Mouse (Mus musculus) brain, adult 2 months (tissue): ENCODE measurements at regions not wholly inside any gene's neighbourhood (a gene's known extent, or its start where the extent isn't known, plus 50 kb on each side); places are given as distances from the start of the nearest gene placed in this dataset.

Experiments
- DNase-seq: peaks from one replicate; pipeline ENCODE4 v3.0.0; 2011; ENCODE audit warnings: low read depth, low spot score

DNA sequence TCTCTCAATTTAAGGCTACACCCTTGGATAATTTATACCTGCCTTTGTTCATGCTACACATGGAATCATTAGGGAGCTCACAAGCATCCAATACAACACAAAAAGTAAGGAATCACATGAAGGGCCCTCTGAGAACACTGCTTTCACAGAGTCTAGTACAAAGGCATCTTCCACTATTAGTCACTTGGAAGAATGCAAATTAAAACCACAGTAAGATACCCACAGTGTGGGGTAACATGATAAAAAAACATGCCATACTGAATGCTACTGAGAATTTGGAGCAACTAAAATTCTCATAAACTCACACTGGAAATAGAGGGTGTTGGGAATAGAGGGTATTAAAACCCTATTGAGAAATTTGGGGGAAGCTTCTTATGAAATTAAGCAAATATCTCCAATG, 197.6 kb upstream of the Tent5a start:
- no peak for DNase-seq

DNA sequence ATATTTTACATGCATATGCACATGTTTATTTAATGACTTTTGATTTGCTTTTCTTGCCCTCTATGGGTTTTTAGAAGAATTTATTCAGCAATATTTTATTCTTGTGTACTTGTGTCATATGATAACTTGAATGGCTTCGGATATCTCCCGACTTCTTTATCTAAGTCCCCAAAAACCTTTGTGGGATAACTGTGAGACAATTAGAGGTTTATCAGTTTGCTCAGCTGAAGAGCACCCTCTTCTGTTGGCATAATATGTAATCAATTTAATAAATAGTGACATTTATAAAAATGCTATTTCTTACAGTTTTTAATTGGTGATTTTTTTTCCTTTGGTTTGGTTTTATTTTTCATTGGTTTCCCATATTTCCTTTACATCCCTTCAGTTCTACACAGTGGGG, 194.2 kb upstream of the Tent5a start:
- peak; percentile 7 for DNase-seq

DNA sequence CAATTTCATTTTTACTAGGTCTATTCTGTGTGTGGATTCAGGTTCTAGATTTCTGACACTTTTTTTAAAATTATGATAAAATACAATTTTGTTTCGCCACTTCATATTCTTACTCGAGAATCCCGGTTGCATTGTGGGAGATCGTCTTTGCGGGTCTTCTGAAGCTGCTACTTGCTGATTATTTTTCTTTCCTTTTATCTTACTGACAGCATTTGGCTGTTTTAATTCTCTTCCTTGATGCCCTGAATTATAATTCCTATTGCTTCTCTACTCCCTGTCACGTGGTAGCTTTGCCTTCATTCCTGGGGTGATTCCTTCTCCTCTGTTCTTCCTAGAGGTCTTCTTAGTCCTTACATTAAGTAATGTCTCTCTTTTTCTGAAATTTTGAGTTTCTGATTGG, 193.8 kb upstream of the Tent5a start:
- no peak for DNase-seq

DNA sequence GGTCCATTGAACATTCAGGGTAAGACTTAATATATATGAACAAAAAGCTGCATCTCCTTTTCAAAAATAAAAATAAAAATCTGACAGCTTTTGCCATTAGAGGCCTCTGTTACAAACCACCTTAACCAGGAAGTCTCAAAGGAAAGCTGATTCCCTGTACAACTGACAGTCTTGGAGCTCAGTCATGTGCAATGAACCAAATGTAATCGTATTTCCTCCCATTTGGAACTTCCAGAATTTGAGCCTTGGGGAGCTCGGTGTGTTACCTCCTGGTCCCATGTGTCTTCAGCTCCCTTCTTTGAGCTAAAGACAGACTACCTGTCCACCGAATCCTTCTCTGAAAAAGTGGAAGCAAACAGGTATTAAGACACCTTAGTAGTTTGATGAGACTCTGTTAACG, 171.9 kb upstream of the Tent5a start:
- DNase-seq: no peak

DNA sequence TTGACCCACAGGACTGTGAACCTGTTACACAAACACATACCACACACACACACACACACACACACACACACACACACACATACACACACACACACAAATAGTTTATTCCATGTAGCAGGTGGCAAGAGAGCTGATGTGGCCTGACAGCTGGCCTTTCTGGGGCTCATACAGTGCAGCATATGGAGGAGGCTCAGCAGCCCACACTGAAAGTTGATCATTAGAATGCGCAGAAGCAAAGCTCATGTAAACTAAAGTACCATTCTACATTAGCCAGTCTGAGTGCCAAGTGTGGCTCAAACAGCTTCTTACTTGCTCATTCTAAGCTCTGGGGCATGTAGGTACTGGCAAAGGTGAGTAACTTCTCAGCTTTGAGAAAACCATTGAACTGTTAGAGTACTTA, 170.2 kb upstream of the Tent5a start:
- no peak for DNase-seq

DNA sequence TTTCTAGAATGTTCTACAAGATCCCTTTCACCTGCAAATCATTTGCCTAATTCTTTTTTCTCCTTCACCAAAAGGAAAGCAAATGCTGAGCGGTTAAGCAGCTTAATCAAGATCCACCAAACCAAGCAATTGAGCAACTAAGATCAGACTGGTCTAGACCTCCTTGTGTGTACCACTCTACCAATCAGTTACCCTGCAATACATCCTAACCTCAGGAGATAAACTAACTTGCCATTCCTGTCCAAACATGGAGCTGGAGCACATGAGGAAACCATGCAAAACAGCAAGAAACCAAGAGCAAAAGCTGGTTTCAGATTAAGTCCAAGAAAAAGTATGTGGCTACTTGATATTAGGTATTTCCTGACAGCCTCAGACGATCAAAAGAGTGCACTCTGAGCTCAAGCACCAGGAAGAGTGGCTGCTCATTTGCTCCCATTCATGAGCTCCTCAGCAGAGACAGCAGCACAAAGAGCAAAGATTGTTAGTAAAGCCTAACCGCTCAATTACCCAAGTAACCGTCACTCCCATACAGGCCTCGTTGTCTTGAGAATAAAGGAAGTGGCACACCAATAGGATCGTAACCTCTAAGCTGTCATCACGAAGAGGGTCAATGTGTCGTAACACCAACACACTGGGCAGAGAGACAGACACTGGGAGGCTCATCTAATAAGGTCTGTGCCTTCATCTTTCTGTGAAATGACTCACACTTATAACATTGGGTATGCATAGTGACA, 169.5 kb upstream of the Tent5a start:
- DNase-seq: no peak

DNA sequence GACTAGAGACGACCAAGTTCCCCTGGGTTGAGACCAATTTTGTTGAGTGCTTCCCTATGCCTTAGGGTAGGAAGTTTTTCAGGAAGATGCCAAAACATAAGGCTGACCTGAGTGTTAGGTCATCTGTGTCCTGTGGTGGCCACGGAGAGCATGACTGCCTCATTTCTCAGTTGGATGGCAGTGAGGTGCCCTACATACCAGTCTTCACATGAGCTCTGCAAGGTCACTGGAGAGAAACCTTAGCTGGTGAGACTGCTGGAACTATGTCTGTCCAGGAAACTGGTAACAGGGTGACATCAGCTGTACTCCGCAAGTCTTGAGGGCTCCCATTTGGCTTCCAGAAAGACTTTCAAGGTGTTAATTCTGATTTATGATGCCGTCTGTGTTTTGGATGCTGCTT, 167.9 kb upstream of the Tent5a start:
- DNase-seq: no peak

DNA sequence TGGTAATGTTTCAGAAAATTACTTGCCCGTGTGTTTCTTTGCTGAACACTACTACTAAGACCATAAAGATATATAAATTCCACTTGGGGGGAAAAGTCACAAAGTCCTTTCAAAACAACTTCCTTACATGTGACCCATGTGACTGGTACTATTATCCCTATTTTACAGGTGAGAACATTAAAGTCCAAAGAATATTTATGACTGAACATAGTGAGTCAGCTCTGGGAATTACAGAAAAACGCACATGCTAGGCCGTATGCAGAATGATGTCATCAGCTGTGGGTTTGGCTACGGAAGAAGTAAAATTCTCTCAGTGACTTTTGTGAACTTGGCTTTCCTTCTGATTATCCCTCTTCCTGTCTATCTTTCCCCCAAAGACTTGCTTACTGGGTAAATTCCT, 166.6 kb upstream of the Tent5a start:
- DNase-seq: no peak

DNA sequence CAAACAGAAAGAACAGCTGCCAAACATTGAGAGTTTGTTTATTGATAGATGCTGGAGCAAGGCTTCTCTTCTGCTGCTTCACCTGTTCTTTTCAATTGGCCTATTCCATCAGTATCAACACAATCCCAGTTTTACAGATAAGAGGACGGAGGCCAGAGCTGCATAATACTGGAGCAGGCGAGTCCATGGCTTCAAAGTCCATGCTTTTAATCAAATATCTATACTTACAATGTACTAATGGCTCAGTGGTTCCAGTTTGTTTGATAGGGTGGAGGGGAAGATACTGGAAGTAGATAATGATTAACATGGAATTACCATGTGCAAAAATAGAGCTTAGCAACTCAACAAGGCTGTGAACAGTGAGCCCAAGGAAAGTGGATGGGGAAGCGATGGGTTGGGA, 163.2 kb upstream of the Tent5a start:
- DNase-seq: no peak

DNA sequence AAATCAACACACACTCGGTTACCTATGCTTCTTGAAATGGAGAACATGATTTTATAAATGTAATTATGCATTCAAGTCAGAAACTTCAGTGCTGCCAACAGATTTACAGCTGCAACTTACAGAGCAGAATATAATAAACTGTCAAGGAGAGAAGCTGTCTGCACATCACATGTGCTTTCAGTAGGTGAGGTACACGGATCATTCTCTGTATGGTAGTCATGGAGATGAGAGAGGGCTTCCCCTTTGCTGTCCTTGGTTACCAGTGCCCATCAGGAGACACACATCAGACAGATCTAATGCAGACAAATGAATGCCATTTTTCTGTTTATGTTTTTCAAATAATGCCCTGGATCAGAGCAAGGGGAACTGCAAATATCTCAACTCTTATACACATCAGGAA, 160.8 kb upstream of the Tent5a start:
- DNase-seq: peak; percentile 4

DNA sequence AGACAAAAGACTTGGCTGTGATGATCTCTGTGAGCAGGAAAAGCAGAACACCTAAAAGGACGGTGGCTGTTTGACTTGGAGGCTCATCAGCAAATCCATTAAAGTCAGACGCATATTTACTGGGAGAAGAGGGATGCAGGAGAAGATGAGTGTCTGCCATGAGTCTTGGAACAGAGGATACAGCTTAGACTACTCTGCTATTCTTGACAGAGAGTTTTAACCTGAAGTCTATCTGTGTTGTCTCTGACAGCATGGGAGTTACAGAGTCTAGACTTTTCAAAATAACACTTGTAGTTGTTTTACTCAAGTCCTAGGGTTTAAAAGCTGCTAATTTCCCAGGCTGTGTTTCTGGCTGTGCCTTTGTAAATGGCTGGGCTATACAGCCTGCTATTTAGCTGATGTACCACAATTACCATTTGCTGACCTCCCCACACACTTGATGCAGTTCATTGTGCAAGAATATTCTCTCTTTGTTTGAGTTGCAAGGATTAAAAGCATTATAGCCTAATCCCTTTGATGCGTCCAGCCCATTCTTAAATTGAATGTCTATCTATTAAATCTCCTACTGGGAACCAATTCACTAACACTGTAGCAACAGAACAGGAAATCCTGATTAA, 160.0 kb upstream of the Tent5a start:
- DNase-seq: no peak

DNA sequence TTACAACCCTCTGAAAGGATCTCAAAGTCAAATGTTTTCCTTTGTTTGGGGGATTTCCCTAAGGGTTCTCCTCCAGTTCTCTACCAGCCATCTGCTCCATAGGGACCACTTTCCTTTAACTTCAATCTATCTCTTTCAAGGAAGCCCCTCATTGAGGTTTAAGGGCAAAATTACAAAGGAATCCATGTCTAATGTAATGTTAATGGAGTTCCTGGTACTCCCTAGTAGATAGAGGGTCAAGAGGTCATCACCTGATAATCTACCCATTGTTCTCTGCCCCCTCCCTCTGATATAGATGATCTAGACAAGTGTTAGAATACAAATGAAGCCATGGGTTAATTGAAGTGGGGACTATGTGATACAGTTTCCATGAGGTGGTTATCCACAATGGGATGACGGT, 158.6 kb upstream of the Tent5a start:
- no peak for DNase-seq

DNA sequence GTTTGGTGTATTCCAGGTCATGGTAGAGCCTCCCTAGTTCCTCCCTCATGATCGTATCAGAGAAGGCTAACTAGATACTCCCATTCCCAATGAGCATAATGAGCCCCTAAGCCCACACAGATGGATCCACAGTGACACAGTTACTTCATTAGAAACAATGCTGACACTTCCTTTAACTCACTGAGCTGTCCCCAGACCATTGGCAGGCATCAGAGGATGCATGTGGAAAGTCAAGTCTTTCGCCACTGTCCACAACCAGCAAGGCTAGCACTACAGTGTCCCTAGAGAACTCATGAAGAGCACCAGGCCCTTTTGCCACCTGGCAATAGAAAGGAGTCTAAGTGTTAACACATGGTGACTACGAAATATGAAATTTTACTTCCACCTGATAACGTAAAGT, 156.1 kb upstream of the Tent5a start:
- no peak for DNase-seq

DNA sequence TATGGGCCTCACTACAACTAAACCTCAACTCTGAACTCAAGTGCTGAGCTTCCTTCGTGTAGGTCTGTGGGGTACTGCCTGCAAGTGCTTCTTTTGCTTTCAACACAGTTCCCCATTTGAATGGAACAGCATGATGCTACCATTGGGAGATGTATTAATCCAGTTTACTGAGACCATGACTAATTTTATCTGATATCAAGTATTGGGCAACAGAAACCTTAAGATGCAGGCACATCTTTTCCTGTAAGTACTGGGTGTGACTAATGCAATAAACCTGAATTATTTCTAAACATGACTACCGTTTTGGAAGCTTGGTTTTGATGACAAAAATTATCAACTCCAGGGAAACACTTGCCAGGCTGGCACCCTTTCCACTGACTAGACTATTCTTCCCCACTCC, 153.4 kb upstream of the Tent5a start:
- DNase-seq: no peak

DNA sequence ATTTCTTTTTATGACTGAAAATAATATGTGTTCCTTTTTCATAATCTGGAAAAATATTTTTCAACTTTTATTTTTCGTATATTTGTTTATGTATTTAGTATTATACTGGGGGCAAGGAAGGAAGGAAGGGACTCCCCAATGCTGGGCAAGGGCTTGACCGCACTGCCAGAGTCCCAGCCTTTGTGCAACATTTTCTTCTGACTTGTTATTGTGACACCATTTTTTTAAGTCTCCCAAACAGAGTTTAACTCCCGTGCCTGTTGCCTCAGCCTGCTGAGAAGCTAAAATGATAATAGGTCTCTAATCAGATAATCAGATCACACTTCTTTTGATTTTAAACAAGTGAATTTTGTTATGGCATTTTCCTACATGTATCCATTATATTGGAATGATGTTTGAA, 148.1 kb upstream of the Tent5a start:
- DNase-seq: no peak

DNA sequence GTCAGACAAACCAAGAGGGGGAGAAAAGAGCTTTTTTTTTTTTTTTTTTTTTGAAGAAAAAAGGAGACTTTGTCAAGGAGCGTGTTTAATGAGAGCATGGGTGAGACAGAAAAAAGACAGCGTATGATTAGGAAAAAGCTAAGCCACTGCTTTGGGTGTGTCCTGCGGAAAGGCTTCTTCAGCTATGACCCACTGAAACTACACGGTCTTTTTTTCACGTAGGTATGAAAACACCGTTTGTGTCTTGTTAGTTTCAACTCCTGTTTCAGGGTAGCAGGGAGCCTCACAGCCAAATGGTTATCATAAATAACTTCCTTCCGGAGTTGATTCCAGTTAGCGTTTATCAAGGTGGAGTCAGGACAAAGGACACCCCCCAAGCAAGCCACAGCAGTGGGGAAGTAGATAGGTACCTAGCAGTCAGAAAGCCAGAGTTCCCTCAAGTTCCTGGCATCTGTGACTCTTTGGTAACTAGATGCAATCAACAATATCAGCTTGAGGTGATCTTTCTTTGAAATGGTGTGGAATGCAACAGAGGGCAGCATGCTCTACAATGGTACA, 143.2 kb upstream of the Tent5a start:
- DNase-seq: no peak

DNA sequence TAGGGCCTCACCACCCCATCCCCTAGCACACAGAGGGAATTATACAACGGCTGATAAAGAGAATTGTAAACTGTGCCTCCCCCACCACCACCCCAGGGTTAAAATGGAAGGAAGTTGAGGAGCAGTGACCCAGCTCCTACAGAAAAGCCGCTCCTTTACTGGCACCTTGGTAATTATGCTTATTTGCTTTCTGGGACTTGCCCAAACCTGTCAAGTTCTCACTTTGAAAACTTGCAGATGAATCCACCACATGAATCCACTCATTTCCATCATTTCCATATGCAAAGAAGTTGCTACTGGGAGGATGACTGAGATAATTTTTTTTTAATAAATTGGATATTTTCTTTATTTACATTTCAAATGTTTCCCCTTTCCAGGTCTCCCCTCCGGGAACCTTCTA, 142.1 kb upstream of the Tent5a start:
- no peak for DNase-seq

DNA sequence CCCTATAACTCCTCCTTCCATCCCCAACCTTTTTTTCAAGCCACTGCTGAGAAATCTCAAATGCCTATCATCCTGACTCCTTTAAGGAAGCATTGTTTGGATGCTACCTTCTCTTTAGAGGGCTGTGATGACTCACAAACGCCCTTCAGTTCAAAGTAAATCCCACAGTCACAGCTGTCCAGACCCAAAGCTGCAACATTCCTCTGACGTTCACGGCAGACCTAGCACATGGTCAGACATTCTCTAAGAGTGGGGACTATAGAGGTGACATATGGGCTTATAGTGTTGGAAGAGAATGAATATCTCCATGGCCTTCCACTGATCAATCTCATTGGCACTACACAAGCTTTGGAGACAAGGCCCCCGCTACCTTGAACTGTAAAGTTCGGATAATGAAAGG, 139.5 kb upstream of the Tent5a start:
- no peak for DNase-seq

DNA sequence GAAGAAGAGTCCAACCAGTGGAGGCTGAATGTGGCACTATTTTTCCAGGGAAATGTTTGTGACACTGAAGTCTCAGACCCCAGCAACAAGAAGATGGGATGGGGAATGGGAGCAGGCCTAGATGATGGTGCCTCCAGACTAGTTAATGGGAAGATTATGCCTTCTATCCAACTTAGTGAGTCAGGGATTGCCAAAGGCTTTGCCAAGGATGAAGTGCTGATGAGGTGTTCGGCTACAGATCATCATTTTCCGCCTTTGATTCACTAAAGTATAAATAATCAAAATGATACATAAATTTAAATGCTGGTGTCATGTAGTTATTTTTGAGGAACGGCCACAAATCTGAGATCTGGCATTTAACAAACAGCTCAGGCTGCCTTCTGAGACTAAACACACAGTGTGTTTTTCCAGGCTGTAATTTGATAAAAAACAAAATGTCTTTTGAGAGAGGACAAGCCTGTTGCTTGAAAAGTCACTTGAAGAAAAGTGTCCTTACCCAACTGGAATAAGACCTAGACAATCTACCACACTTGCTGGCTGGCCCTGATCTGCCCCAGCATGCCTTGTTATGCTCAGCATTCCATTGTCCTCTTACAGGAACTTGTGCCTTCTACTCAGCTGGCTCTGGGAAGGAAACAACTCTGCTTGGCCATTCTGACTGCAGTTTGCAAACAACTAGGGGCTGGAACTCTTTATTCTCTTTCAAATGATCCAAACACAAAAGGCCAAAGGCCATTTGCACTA, 132.1 kb upstream of the Tent5a start:
- no peak for DNase-seq

DNA sequence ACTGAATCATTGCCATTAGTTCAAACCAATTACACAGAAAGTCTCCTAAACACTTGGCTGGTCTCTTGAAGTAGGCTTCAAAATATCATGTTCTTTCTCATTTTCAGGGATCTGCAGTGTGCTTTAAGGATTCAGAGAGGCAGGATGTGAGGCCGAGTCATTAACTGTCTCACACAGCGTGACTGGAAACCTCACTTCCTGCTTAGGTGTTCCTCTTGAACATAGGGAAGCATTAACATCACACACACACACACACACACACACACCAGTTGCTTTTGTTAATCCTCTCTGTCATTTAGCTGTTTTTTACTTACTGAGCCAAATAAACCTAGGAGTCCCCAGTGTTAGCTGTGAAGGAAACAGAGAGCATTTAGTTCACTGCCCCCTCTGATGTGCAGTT, 131.2 kb upstream of the Tent5a start:
- DNase-seq: no peak

DNA sequence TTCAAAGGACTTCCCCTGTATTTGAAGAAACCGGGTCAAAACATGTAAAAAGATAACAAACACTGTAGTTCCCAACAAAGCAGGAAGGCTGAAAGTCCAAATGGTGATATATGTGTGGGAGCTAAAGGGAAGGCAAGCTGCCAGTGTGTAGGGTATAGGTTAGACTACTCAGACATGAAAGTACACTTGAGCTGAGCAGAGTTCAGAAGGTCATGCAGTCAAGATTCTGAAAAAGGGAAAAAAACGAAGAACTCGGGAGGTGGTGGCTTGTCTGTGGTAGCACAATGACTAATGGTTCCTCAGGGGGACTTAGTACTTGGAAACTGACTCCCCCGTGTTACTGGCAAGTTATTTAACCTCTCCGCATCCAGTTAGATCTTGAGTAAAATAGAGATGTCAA, 130.3 kb upstream of the Tent5a start:
- no peak for DNase-seq

DNA sequence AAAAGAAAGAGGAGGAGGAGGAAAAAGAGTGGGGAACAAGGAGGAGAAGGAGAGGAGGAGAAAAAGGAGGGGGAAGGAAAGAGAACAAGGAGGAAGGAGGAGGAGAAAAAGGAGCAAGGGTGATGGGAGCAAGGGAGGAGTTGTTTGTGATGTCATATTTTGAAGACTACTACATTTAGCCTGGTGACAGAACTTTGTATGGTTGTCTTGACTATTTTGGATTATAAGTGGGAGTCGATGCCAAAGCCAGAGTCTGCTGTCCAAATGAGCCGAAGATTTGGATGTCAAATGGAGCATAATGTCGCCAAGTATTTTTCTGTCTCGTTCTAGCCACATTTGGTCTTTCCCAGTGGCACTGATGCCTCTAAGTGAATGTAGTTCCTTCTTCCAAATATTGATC, 128.2 kb upstream of the Tent5a start:
- DNase-seq: peak; percentile 23
